Mouse (Mus musculus) bone marrow, adult 2 months (tissue): ENCODE data around the gene Gfra4.

Experiments used
- CTCF ChIP-seq: fragments of 200-500 bp; IDR thresholded peaks from 2 replicates; pipeline ENCODE4 v1.5.1; 2011; ENCODE audit warnings: low read length, control low read depth; ENCODE audit not compliant: control insufficient read depth, insufficient read depth
- POLR2A ChIP-seq: fragments of 200-500 bp; IDR thresholded peaks from 2 replicates; pipeline ENCODE4 v1.6.1; 2011; ENCODE audit warnings: low read depth, mild to moderate bottlenecking, control low read depth, low read length, borderline replicate concordance; ENCODE audit not compliant: control insufficient read depth

DNA sequence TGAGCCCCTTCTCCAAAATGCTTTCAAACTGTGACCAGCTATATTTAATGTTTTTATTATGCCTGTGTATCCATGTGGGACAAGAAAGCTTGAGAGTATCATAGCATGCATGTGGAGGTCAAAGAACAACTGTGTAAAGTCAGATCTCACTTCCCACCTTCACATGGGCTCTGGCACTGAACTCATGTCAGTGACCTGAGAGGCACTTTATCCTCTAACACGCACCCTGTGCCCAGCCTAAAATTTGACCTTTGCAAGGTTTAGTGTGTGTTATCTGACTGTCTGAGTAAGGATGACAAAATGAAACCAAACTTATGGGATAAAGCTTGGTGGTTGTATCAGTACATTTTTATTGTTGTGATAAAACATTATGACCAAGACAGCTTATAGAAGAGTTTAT lies 32.3 kb downstream of the Gfra4 start:
- TF ChIP-seq POLR2A = no peak
- TF ChIP-seq CTCF = no peak
